Mouse (Mus musculus): ENCODE results near the gene Col6a1. TPM values are rescaled to one million over a fixed set of nuclear protein-coding genes. Genes with fewer than 3 reads are reported as not detected.

The Col6a1 gene
- total RNA-seq, 2 experiments from 2014 or later: 19.6 to 23.2 TPM

- H3K27ac ChIP-seq: no peak overlapping the region
- no peak for DNase-seq (ENCODE audit: low spot score in 2 of 2)
- H3K4me3 ChIP-seq: no peak overlapping the region
- TF ChIP-seq CTCF (conservative IDR thresholded peaks at IDR 0.05): no peak
These were observed 40.4 kb downstream of the Col6a1 start for GRCm38 (mm10) chr10:76685451-76686017.

- Histone ChIP-seq H3K27ac (no peak overlapping the region), H3K4me3 (no peak overlapping the region)
- no peak for TF ChIP-seq CTCF (conservative IDR thresholded peaks at IDR 0.05)
- no peak for DNase-seq (ENCODE audit: low spot score in 2 of 2)
These were observed 42.0 kb downstream of the Col6a1 start for GRCm38 (mm10) chr10:76683977-76684376.

GRCm38 (mm10) chr10:76683461-76683860 lies 42.5 kb downstream of the Col6a1 start:
- no peak for DNase-seq (ENCODE audit: low spot score in 2 of 2)
- Histone ChIP-seq H3K27ac (no peak overlapping the region), H3K4me3 (no peak overlapping the region)
- TF ChIP-seq CTCF (conservative IDR thresholded peaks at IDR 0.05): no peak

GRCm38 (mm10) chr10:76681882-76682281 lies 44.1 kb downstream of the Col6a1 start:
- no peak for TF ChIP-seq CTCF (conservative IDR thresholded peaks at IDR 0.05)
- H3K4me3 ChIP-seq: no peak overlapping the region
- H3K27ac ChIP-seq: no peak overlapping the region
- DNase-seq (ENCODE audit: low spot score in 2 of 2): no peak

GRCm38 (mm10) chr10:76680758-76681650 lies 45.0 kb downstream of the Col6a1 start:
- TF ChIP-seq CTCF (conservative IDR thresholded peaks at IDR 0.05): no peak
- H3K27ac ChIP-seq: no peak overlapping the region
- no peak overlapping the region for H3K4me3 ChIP-seq
- no peak for DNase-seq (ENCODE audit: low spot score in 2 of 2)

GRCm38 (mm10) chr10:76678122-76678521 lies 47.8 kb downstream of the Col6a1 start:
- Histone ChIP-seq H3K4me3 (no peak overlapping the region), H3K27ac (no peak overlapping the region)
- no peak for TF ChIP-seq CTCF (conservative IDR thresholded peaks at IDR 0.05)
- DNase-seq (ENCODE audit: low spot score in 2 of 2): peak; percentile 37 to 47

- no peak for DNase-seq (ENCODE audit: low spot score in 2 of 2)
- no peak for TF ChIP-seq CTCF (conservative IDR thresholded peaks at IDR 0.05)
These were observed 50.7 kb downstream of the Col6a1 start for GRCm38 (mm10) chr10:76675268-76675667.

GRCm38 (mm10) chr10:76674581-76674980 lies 51.4 kb downstream of the Col6a1 start:
- no peak overlapping the region for H3K4me3 ChIP-seq
- TF ChIP-seq CTCF (conservative IDR thresholded peaks at IDR 0.05): no peak
- H3K27ac ChIP-seq: no peak overlapping the region
- no peak for DNase-seq (ENCODE audit: low spot score in 2 of 2)

More at GRCm38 (mm10) chr10:76675268-76675667, 50.7 kb downstream of the Col6a1 start:
- no peak overlapping the region for H3K4me3 ChIP-seq
- H3K27ac ChIP-seq: no peak overlapping the region

- H3K4me3 ChIP-seq: no peak overlapping the region
- H3K27ac ChIP-seq: no peak overlapping the region
- DNase-seq (ENCODE audit: low spot score in 2 of 2): no peak
- no peak for TF ChIP-seq CTCF (conservative IDR thresholded peaks at IDR 0.05)
These were observed 54.0 kb downstream of the Col6a1 start for GRCm38 (mm10) chr10:76671939-76672338.

GRCm38 (mm10) chr10:76668947-76669284 lies 57.1 kb downstream of the Col6a1 start:
- peak; percentile 25; the same call in 1 of the 2 replicates for TF ChIP-seq CTCF (conservative IDR thresholded peaks at IDR 0.05)
- DNase-seq (ENCODE audit: low spot score in 2 of 2): peak; percentile 78 to 92
- Histone ChIP-seq H3K4me3 (no peak overlapping the region), H3K27ac (peak overlapping the region; percentile 75; the same call in 1 of the 2 replicates)

- DNase-seq (ENCODE audit: low spot score in 2 of 2): no peak
- H3K4me3 ChIP-seq: no peak overlapping the region
- TF ChIP-seq CTCF (conservative IDR thresholded peaks at IDR 0.05): no peak
- H3K27ac ChIP-seq: peak overlapping the region; percentile 61
These were observed 57.6 kb downstream of the Col6a1 start for GRCm38 (mm10) chr10:76668261-76668946.

- TF ChIP-seq CTCF (conservative IDR thresholded peaks at IDR 0.05): no peak
- no peak for DNase-seq (ENCODE audit: low spot score in 2 of 2)
- Histone ChIP-seq H3K27ac (no peak overlapping the region), H3K4me3 (no peak overlapping the region)
These were observed 58.7 kb downstream of the Col6a1 start for GRCm38 (mm10) chr10:76667197-76667805.

GRCm38 (mm10) chr10:76665551-76665950 lies 60.4 kb downstream of the Col6a1 start:
- no peak overlapping the region for H3K4me3 ChIP-seq
- H3K27ac ChIP-seq: no peak overlapping the region
- no peak for DNase-seq (ENCODE audit: low spot score in 2 of 2)
- TF ChIP-seq CTCF (conservative IDR thresholded peaks at IDR 0.05): no peak

Measured in layer of hippocampus, adult 2 months (tissue).